Mouse (Mus musculus): ENCODE results near the gene Rmnd1. TPM values are rescaled to one million over a fixed set of nuclear protein-coding genes. Genes with fewer than 3 reads are reported as not detected.
"Not testable (repeated sequence)": the region's sequence is repeated elsewhere in the genome, so short reads cannot be mapped to it uniquely, and the experiment has no call there.

Rmnd1 gene
- 47.0 and 49.1 TPM in 2 replicates for polyA plus RNA-seq (2015; fragmentation: Nextera tagmentation; extraction: Ambion mirVana)

DNA sequence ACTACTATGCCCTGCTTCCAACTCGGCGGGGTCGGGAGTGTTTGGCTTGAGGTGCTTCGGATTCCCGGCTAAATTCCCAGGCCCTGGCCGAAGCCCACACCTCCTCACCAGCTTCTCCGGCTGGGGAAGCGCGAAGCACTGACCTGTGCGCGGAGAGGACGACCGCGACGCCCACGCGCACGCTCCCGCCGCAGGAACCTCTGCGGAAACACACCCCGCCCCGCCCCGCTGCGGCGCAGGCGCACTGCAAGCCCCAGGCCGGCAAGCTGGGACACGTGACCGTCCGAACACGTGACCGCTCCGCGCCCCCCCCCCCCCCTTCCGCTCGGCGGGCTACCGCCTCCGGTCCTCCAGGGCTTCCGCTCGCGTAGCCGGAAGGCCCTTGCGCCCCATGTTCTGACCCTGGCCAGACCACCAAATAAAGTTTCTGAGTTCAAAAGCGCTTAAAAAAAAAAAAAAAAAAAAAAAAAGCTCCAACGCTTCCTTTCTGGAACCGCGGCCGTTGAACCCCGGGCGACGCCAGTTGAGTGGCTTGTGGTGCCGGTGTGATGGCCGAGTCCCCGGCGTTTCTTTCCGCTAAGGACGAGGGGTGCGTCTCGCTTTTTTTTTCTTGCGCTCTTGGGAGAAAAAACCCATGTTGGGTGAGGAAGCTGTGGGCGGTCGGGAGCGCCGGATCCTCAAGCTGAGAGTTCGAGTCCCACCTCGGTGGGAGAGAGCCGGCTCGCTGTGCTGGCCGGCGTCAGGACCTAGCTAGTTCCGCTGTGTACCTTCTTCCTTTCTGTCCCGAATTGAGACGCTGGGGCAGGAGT lies at the start of gene Rmnd1, which contains the start of gene Armt1:
Gene Rmnd1, minus strand, starts transcription at position 266 of the 809 bp plus-strand sequence.
Gene Armt1, plus strand, starts transcription at position 345 of the 809 bp plus-strand sequence.
- Histone ChIP-seq H3K36me3 (no peaks in the 10 kb centered on the region), H3K4me1 (replicated peaks) (peaks cover 23% of the 10 kb centered on the region), H3K4me3 (peak within 1 kb of the TSS; percentile 64), H3K9me3 (no peaks in the 10 kb centered on the region), H3K9ac (peak within 1 kb of the TSS; percentile 63), H3K27me3 (no peaks in the 10 kb centered on the region), H3K27ac (replicated peaks) (peak within 1 kb of the TSS; percentile 86), H3K4me2 (peak within 1 kb of the TSS; percentile 82)
- WGBS, result under 1% methylated on average over 60 of the region's 75 CpGs
- ATAC-seq (ENCODE audit: low FRiP score, low read depth), result peak; percentile 95

DNA sequence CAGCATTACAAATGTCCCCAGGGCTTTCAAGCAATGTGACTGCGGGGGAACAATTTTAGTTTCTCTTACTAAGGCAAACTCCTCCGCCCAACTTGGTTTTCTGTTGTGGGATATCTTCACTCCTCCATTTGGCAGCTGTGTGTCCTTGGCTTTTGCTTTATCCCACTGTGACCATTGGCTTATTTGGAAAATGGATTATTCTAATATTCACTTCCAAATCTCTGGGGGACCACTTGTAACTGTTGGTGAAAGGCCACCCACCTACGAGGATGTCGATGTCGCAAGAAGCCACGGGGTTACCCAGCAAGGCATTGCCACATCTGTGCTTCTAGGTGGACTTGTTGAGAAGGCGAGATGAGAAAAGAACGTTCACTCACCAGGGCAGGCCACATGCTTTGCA lies 49.5 kb upstream of the Rmnd1 start:
- no peak for ATAC-seq (ENCODE audit: low FRiP score, low read depth)
- no peaks in the 10 kb centered on the region for H3K36me3 ChIP-seq
- H3K4me3 ChIP-seq, result no peak overlapping the region
- no peaks in the 10 kb centered on the region for H3K27me3 ChIP-seq
- no peak overlapping the region for H3K27ac ChIP-seq (replicated peaks)
- no peaks in the 10 kb centered on the region for H3K9me3 ChIP-seq
- no peak overlapping the region for H3K4me2 ChIP-seq
- H3K9ac ChIP-seq, result no peak overlapping the region
- WGBS, result 89% methylated on average over 8 of the region's 8 CpGs
- H3K4me1 ChIP-seq (replicated peaks), result no peaks in the 10 kb centered on the region

DNA sequence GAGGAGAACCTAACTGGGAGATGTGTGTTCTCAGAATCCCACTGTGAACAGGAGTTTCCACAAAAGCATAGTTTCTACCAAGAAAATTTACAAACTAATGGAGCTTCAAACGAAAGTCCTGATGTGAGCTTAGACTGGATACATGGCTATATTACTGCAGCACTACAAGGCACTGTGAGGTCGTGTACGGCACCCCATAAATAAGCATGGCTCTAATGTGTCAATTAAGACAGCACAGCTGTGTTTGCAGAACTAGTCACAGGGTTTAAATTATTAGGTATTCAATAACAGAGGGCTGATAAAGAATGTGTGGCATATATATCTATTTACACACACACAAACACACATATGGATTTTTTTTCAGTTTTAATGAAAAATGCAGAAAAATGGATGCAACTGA lies 48.7 kb upstream of the Rmnd1 start:
- 64% methylated on average over 3 of the region's 3 CpGs for WGBS
- H3K4me2 ChIP-seq, result no peak overlapping the region
- no peak overlapping the region for H3K9ac ChIP-seq
- ATAC-seq (ENCODE audit: low FRiP score, low read depth), result no peak
- H3K27me3 ChIP-seq, result no peaks in the 10 kb centered on the region
- H3K36me3 ChIP-seq, result no peaks in the 10 kb centered on the region
- H3K9me3 ChIP-seq, result no peaks in the 10 kb centered on the region
- H3K27ac ChIP-seq (replicated peaks), result no peak overlapping the region
- no peaks in the 10 kb centered on the region for H3K4me1 ChIP-seq (replicated peaks)
- no peak overlapping the region for H3K4me3 ChIP-seq

DNA sequence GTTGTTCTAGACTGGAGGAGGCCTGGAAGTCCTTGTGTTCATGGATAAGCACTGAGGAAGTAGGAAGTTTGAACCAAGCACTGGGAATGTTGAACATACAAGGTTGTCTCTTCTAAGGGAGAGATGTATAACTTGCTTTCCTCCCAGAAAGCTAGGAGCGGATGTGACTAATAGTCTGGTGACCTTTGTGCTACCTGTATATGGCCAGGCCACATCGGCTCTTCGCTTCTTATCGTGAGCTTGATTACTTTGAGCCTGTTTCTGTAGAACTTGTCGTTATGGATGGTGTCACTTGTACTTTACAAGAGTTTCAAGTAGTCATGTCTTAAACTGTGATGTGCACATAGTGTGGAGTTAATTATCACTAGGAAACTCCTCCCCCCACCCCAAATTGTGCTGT lies 44.4 kb upstream of the Rmnd1 start:
- no peak for ATAC-seq (ENCODE audit: low FRiP score, low read depth)
- Histone ChIP-seq H3K9me3 (no peaks in the 10 kb centered on the region), H3K36me3 (no peaks in the 10 kb centered on the region), H3K27ac (replicated peaks) (no peak overlapping the region), H3K4me3 (no peak overlapping the region), H3K4me2 (no peak overlapping the region), H3K9ac (no peak overlapping the region), H3K27me3 (no peaks in the 10 kb centered on the region), H3K4me1 (replicated peaks) (no peaks in the 10 kb centered on the region)
- whole genome bisulfite sequencing, result 98% methylated on average over 5 of the region's 5 CpGs

DNA sequence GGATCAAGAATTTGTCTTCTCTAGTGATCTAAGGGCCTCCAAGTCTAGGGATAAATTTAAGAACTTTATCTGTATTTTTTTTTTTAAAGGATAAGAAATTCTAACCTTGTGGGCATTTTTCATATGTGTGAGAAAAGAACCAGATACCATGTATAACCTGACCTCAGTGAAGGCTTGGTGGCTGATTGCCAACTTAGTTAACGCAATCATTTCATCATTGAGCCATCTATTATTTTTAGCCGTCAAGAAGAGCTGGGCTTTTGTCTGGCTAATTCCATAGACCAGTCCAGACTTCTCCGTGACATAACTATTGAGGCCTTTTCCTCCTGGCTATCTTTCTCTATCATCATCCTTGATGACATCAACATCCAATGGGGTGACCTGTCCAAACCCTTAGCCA lies 43.2 kb upstream of the Rmnd1 start:
- 74% methylated on average over 3 of the region's 3 CpGs for WGBS
- Histone ChIP-seq H3K4me3 (no peak overlapping the region), H3K36me3 (no peaks in the 10 kb centered on the region), H3K9me3 (no peaks in the 10 kb centered on the region), H3K4me1 (replicated peaks) (no peaks in the 10 kb centered on the region), H3K27me3 (no peaks in the 10 kb centered on the region), H3K4me2 (no peak overlapping the region), H3K27ac (replicated peaks) (no peak overlapping the region), H3K9ac (no peak overlapping the region)
- ATAC-seq (ENCODE audit: low FRiP score, low read depth), result no peak

DNA sequence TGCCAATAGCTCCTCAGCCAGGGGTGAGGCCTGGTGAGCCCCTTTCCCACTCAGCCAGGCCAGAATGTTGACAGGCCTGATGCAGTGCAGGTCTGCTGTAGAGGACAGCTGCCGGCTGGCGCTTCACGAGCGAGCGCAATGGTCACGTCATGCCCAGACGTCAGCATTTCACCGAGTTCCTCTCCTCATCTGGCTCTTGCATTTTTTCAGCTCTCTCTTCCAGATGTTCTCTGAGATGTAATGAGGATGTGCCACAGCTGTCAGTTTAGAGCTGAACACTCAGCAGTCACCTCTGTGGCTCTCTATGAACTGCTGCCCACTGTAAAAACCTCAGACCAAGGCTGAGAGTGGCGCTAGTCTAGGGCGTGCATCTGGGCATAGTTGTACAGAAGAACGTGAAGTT lies 41.4 kb upstream of the Rmnd1 start:
- Histone ChIP-seq H3K27me3 (no peaks in the 10 kb centered on the region), H3K36me3 (no peaks in the 10 kb centered on the region), H3K27ac (replicated peaks) (no peak overlapping the region), H3K4me1 (replicated peaks) (no peaks in the 10 kb centered on the region), H3K9ac (no peak overlapping the region), H3K4me3 (no peak overlapping the region), H3K9me3 (no peaks in the 10 kb centered on the region), H3K4me2 (no peak overlapping the region)
- ATAC-seq (ENCODE audit: low FRiP score, low read depth), result no peak
- WGBS, result 93% methylated on average over 11 of the region's 11 CpGs

DNA sequence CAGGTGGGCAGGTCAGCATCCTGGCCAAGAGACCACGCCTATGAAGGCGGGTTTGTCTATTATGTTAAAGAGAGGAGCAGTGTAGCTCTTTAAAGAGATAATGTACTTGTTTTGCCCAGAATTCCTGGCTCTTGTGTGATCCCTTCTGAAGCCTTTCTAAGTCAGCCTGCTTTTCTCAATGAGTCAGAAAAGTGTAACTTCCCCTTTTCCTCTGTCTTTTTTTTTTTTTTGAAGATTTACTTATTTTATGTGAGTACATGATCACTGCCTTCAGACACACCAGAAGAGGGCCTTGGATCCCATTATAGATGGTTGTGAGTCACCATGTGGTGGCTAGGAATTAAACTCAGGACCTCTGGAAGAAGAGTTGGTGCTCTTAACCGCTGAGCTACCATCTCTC lies 37.2 kb upstream of the Rmnd1 start:
- Histone ChIP-seq H3K27me3 (no peaks in the 10 kb centered on the region), H3K36me3 (no peaks in the 10 kb centered on the region), H3K9me3 (no peaks in the 10 kb centered on the region), H3K4me3 (no peak overlapping the region), H3K9ac (no peak overlapping the region), H3K27ac (replicated peaks) (no peak overlapping the region), H3K4me1 (replicated peaks) (no peaks in the 10 kb centered on the region), H3K4me2 (no peak overlapping the region)
- no peak for ATAC-seq (ENCODE audit: low FRiP score, low read depth)
- WGBS, result 90% methylated on average over 3 of the region's 3 CpGs

DNA sequence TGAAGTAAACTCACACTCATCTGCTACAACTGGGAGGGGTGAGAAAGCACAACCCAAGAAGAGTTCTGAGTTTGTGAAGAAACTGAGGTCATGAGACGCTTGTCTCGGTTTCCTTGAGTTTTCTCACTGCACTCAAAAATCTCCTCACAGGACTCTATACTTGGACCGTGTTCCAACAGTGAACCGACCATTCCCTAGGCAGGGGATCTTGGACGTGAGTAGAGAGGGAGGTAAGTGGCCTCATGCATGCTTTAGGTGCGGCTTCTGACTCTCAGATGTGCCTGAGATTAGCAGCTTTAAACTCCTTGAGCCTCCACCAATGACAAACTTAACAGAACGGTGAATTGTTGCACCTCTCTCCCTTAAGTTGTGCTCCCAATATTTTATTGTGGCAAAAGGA lies 33.6 kb upstream of the Rmnd1 start:
- Histone ChIP-seq H3K27me3 (no peaks in the 10 kb centered on the region), H3K4me3 (no peak overlapping the region), H3K27ac (replicated peaks) (no peak overlapping the region), H3K9ac (no peak overlapping the region), H3K9me3 (no peaks in the 10 kb centered on the region), H3K4me1 (replicated peaks) (no peaks in the 10 kb centered on the region), H3K4me2 (no peak overlapping the region), H3K36me3 (no peaks in the 10 kb centered on the region)
- no peak for ATAC-seq (ENCODE audit: low FRiP score, low read depth)
- WGBS, result 81% methylated on average over 7 of the region's 7 CpGs

DNA sequence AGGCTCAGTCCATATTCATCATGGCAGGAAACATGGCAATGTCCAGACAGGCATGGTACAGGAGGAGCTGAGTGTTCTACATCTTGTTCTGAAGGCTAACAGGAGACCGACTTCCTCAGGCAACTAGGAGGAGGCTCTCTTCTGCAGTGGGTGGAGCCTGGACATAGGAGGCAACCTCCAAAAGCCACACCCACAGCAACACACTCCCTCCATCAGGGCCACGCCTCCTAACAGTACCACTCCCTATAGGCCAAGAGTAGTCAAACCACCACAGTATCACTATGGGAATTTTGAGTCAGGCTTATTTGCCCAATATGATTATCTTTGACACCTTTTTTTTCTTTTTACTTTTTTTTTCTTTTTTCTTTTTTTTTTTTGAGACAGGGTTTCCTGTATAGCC lies 28.0 kb upstream of the Rmnd1 start:
- Histone ChIP-seq H3K27me3 (no peaks in the 10 kb centered on the region), H3K9ac (no peak overlapping the region), H3K27ac (replicated peaks) (no peak overlapping the region), H3K36me3 (peaks cover 3% of the 10 kb centered on the region), H3K4me2 (no peak overlapping the region), H3K4me1 (replicated peaks) (no peaks in the 10 kb centered on the region), H3K9me3 (no peaks in the 10 kb centered on the region), H3K4me3 (no peak overlapping the region)
- 100% methylated on average over 2 of the region's 2 CpGs for WGBS
- no peak for ATAC-seq (ENCODE audit: low FRiP score, low read depth)

DNA sequence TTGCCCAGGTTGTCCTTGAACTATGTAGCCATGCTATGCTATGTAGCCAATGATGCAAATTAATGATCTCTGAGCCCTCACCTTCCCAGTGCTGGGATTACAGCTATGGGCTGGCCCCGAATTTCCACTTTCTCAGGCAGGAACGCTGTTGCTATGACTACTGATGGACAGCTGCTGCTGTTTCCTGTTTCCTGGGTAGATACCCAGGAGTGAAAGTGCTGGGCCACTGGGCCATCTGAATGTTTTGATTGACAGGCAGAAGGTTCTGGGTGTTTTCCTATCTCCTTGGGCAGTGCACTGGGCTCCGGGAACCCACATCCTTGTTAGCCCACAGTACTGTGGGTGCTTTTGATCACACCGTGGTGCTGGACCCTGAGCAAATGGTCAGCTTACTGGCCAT lies 24.2 kb upstream of the Rmnd1 start:
- no peaks in the 10 kb centered on the region for H3K9me3 ChIP-seq
- H3K4me1 ChIP-seq (replicated peaks), result no peaks in the 10 kb centered on the region
- H3K4me2 ChIP-seq, result no peak overlapping the region
- no peak overlapping the region for H3K27ac ChIP-seq (replicated peaks)
- 79% methylated on average over 4 of the region's 4 CpGs for WGBS
- H3K4me3 ChIP-seq, result no peak overlapping the region
- ATAC-seq (ENCODE audit: low FRiP score, low read depth), result no peak
- H3K36me3 ChIP-seq, result peaks cover 5% of the 10 kb centered on the region
- H3K9ac ChIP-seq, result no peak overlapping the region
- no peaks in the 10 kb centered on the region for H3K27me3 ChIP-seq

DNA sequence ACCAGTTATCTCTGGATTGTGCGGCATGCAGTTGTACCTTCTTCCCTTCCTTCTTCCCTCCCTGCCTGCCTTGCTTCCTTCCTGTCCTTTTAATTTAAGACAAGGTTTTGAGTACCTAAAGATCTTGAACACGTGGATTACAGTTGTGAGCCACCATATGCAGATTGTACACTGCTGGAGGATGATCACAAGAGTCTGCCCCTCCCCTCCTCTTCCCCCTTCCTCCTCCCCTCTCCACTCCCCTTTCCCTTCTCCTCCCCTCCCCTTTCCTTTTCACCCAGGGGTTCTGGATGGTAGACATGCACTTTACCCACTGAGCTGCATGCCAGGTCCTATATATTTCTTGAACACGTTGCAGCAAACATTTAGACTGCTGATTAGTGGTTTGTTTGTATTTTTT lies 3.2 kb upstream of the Rmnd1 start:
- 92% methylated on average over 3 of the region's 3 CpGs for WGBS
- H3K9me3 ChIP-seq, result no peaks in the 10 kb centered on the region
- H3K4me3 ChIP-seq, result no peak overlapping the region
- no peak overlapping the region for H3K27ac ChIP-seq (replicated peaks)
- no peak for ATAC-seq (ENCODE audit: low FRiP score, low read depth)
- H3K9ac ChIP-seq, result no peak overlapping the region
- no peaks in the 10 kb centered on the region for H3K27me3 ChIP-seq
- H3K4me2 ChIP-seq, result no peak overlapping the region
- H3K36me3 ChIP-seq, result peaks cover 13% of the 10 kb centered on the region
- peaks cover 23% of the 10 kb centered on the region for H3K4me1 ChIP-seq (replicated peaks)

DNA sequence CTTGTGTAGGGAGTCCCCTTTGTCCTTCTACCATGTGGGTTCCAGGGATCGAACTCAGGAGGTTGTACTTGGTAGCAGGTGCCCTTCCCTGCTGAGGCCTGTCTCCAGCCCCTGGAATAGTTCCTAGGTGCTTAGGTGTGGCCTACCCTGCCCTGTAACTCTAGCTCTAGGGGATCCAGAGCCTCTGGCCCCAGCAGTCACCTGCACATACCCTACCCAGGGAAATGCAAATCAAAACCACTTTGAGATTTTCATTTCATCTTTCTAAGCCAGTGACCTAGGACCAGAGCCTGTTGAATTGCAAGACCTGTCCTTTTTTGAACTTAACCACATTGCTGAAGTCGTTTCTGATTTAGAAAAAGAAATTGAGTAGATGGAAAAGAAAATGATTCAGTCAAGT lies 1.7 kb upstream of the Rmnd1 start:
- not testable (repeated sequence) for H3K27ac ChIP-seq (replicated peaks); H3K27me3 ChIP-seq; H3K9me3 ChIP-seq; H3K4me3 ChIP-seq; H3K4me2 ChIP-seq; H3K9ac ChIP-seq; H3K36me3 ChIP-seq; ATAC-seq (ENCODE audit: low FRiP score, low read depth)
- 96% methylated on average over 2 of the region's 2 CpGs for WGBS
- H3K4me1 ChIP-seq (replicated peaks), result peaks cover 23% of the 10 kb centered on the region

Data from hindbrain, embryonic 15.5 days (tissue).